Mouse (Mus musculus) cortical plate, adult 2 months (tissue): ENCODE data around the gene Kif16b. TPM values are rescaled to one million over a fixed set of nuclear protein-coding genes. Genes with fewer than 3 reads are reported as not detected.

Experiments
- H3K27ac ChIP-seq: fragments of 200-500 bp; 2 replicates; pipeline ENCODE4 v1.5.1; 2012; ENCODE audit warnings: low read length, control low read depth, inconsistent platforms; ENCODE audit not compliant: insufficient read depth
- H3K4me1 ChIP-seq: fragments of 200-500 bp; 2 replicates; pipeline ENCODE4 v1.6.1; 2011; ENCODE audit warnings: low read length; ENCODE audit not compliant: control insufficient read depth, insufficient read depth
- H3K4me3 ChIP-seq: fragments of 200-500 bp; 2 replicates; pipeline ENCODE4 v1.5.1; 2011; ENCODE audit warnings: mild to moderate bottlenecking, low read length, control low read depth; ENCODE audit not compliant: insufficient read depth
- CTCF ChIP-seq: fragments of 200-500 bp; IDR thresholded peaks from 2 replicates; pipeline ENCODE4 v1.5.1; 2011; ENCODE audit warnings: mild to moderate bottlenecking, control low read depth, low read length; ENCODE audit not compliant: insufficient read depth; ENCODE audit errors: extremely low read depth
- POLR2A ChIP-seq: fragments of 200-500 bp; IDR thresholded peaks from 2 replicates; pipeline ENCODE4 v1.6.1; 2011; ENCODE audit warnings: mild to moderate bottlenecking, low read length, control low read depth; ENCODE audit not compliant: insufficient read depth; ENCODE audit errors: extremely low read depth
- polyA plus RNA-seq: library from polyadenylated mRNA; depleted of rRNA; stranded (reverse); fragments of >200 nt; gene quantifications from 2 replicates; pipeline ENCODE4 v1.2.3, GENCODE M21; 2012

Kif16b gene
- polyA plus RNA-seq, 1 experiment = 8.1 TPM

GRCm38 (mm10) chr2:142803760-142804448 lies 97.4 kb downstream of the Kif16b start:
- Histone ChIP-seq H3K27ac (no peak overlapping the region), H3K4me1 (no peaks in the 10 kb centered on the region; the same call in 1 of the 2 replicates), H3K4me3 (no peak overlapping the region)
- TF ChIP-seq POLR2A (no peak), CTCF (no peak)

- TF ChIP-seq CTCF (no peak), POLR2A (no peak)
- H3K4me1 ChIP-seq = no peaks in the 10 kb centered on the region; the same call in 1 of the 2 replicates
- no peak overlapping the region for H3K27ac ChIP-seq
- H3K4me3 ChIP-seq = no peak overlapping the region
These were observed 104.0 kb downstream of the Kif16b start for GRCm38 (mm10) chr2:142797310-142797709.

DNA sequence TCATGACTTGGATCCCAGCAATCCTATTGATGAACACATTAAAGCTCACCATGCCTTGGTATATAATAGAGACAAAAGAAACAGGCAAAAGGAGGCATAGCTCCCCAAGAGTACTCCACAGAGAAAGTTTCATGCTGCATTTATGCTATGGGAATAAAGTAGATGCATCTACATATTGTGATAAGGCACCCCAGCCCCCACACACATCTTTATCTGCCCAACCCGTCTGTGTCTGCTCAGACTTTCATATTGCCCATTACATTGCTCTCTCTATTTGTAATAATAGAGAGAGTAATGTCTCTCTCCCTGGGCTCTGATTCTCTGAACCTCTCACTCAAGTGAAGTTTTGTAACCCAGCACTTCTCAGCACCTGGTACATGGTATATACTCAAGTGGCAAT lies 126.0 kb downstream of the Kif16b start:
- Histone ChIP-seq H3K27ac (no peak overlapping the region), H3K4me1 (no peaks in the 10 kb centered on the region), H3K4me3 (no peak overlapping the region)
- TF ChIP-seq POLR2A (no peak), CTCF (no peak)

DNA sequence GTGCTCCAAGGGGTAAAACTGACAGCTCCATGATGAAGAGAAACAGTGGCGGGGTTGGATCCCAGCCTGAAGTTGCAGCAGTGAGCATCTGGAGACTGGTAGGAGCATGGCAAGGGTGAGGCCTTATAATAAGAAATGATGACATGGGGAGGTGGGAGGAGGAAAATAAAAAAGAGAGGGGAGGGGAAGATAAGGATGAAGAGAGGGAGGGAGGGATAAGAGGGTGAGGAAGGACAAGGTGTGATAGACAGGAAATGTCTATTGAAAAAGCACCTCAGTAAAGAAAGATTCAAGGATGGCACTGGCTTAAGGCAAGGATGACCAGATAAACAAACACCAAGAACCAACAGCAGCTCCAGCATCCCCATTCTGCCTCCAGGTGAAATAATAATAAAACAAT lies 126.6 kb downstream of the Kif16b start:
- Histone ChIP-seq H3K4me3 (no peak overlapping the region), H3K4me1 (no peaks in the 10 kb centered on the region)
- TF ChIP-seq POLR2A = no peak
- TF ChIP-seq CTCF = no peak

GRCm38 (mm10) chr2:142769647-142770121 lies 131.6 kb downstream of the Kif16b start:
- H3K4me3 ChIP-seq = no peak overlapping the region
- peak overlapping the region; percentile 2; the same call in 1 of the 2 replicates for H3K27ac ChIP-seq

More for the DNA sequence above, 126.6 kb downstream of the Kif16b start:
- H3K27ac ChIP-seq = no peak overlapping the region

GRCm38 (mm10) chr2:142764276-142764675 lies 137.1 kb downstream of the Kif16b start:
- Histone ChIP-seq H3K27ac (no peak overlapping the region), H3K4me1 (peaks cover 2% of the 10 kb centered on the region), H3K4me3 (no peak overlapping the region)

More at GRCm38 (mm10) chr2:142769647-142770121, 131.6 kb downstream of the Kif16b start:
- TF ChIP-seq POLR2A = no peak
- no peak for TF ChIP-seq CTCF
- peaks cover 4% of the 10 kb centered on the region for H3K4me1 ChIP-seq

GRCm38 (mm10) chr2:142760843-142761242 lies 140.5 kb downstream of the Kif16b start:
- H3K4me3 ChIP-seq = no peak overlapping the region
- H3K4me1 ChIP-seq = peaks cover 2% of the 10 kb centered on the region
- no peak for TF ChIP-seq CTCF
- TF ChIP-seq POLR2A = no peak
- H3K27ac ChIP-seq = no peak overlapping the region

More at GRCm38 (mm10) chr2:142764276-142764675, 137.1 kb downstream of the Kif16b start:
- TF ChIP-seq POLR2A = no peak
- TF ChIP-seq CTCF = no peak

DNA sequence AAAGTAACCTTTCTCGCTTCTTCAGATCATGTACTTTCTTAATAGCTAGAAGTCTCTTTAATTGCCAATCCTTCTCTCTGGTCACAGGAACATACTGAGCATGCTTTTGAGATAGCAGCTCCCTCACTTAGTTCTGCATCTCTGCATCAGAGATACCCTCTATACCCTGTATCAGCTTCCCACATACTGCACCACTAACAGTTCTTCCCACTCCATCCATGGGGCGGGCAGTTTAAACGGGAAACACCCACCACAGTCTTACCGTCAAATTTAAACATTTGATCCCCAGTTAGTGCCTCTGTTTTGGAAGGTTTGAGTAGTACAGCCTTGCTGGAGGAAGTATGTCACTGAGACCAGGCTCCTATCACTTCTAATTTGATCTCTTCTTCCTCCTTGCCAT lies 142.1 kb downstream of the Kif16b start:
- Histone ChIP-seq H3K4me3 (no peak overlapping the region), H3K4me1 (no peaks in the 10 kb centered on the region), H3K27ac (no peak overlapping the region)
- TF ChIP-seq CTCF (no peak), POLR2A (no peak)

DNA sequence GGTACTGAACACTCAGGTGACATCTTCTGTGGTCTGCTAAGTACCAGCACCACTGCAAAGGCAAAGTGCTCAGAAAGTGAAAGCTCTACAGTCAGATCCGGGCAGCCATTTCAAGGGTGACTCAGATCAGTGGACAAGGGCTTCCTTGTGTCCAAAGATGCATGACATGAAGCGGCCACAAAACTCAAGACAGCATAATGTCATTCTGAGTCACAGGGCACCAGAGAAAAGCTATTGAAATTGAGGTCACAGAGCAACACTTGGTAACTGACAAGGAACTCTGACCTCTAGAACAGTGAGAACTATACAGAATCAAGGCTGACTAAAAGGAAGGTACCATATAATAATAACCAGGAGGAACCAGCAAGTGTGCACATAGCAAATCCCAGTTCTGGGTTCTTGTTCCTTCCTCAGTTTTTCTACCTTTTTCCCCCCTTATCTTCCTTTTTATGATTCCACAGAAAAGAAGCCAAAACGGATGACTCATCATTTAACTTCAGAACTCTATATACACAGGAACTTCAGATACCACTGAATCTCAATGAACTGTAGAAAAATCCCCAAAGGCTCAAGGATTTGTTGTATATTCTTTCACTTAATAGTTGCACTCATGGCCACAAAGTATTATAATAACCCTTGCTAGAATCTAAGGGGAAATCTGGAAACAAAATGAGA lies 143.1 kb downstream of the Kif16b start:
- Histone ChIP-seq H3K4me1 (no peaks in the 10 kb centered on the region), H3K4me3 (no peak overlapping the region), H3K27ac (no peak overlapping the region)
- no peak for TF ChIP-seq POLR2A

DNA sequence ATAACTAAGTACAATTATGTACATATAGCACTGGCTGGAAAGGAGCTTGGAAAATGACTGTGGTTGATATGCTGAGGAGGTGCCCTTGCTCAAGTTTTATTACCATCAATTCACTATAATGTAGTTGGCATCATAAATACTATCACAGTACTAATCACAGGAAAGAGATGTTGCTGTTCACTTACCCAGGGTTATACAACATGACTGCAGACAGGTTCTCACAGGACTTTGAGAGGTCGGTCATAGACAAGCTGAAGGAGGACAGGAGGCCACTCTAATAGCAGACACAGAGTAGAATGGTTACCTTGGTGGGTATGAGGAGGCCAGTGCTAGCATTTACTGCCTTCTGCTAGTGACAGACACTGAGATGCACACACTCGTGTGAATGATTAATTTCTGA lies 162.0 kb downstream of the Kif16b start:
- Histone ChIP-seq H3K4me3 (no peak overlapping the region), H3K27ac (no peak overlapping the region), H3K4me1 (no peaks in the 10 kb centered on the region)
- no peak for TF ChIP-seq CTCF
- TF ChIP-seq POLR2A = no peak
